Mouse (Mus musculus) left cerebral cortex, adult 11 months (tissue): Measurements from ENCODE around the gene Ndufaf3.

ENCODE experiments used
- DNase-seq: peaks from one replicate; pipeline ENCODE4 v3.0.0; 2022; ENCODE audit warnings: low spot score

The Ndufaf3 gene

DNA sequence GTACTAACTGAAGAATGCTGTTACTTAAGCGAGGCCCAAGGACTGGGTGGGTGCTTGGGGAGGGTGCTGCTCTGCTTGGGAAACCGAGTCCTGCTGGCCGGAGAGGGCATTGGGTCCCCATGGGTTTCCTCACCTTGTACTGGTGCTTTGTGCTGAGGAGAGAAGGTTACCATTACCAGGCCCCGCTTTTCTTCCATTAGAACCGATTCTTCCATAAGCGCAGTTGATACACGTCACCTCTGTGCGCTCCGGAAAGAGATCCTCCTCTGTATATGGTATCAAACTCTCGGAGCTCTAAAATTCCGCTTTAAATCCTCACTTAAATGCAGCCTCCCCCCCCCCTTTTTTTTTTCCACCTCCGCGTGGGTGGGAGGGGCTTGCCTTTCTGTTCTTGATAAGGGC lies 49.3 kb downstream of the Ndufaf3 start:
- DNase-seq, result peak; percentile 28

DNA sequence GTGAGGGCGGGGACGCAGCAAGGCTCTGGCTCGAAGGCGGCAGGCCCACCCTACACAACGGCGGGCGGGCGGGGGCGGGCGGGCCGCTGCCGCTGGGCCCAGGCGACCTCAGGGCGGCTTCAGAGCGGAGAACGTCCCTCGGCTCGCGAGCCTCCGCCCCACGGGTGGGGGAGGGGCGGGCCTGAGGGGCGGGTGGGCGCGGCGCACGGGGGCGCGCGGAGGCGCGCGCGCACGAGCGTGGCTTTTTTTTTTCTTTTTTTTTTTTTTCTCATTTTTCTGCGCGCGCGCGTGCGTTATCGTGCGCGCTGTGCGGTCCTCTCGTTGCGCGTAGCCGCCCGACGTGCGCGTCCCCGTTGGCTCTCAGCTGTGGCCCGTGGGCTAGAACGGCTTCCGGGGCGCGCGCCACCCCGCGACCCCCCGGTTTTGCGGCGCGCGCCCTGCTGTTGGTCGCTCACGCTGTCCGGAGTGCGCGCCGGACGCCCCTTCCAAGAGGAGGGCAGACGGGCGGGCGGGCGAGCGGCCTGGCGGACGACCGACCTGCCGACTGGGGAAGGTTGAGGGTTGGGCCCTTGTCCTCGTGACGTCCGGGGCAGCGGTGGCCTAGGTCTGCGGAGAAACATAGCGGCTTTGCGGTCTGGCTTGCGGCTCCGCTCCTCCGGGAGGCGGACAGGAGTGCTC lies 49.8 kb downstream of the Ndufaf3 start:
- peak; percentile 69 for DNase-seq

DNA sequence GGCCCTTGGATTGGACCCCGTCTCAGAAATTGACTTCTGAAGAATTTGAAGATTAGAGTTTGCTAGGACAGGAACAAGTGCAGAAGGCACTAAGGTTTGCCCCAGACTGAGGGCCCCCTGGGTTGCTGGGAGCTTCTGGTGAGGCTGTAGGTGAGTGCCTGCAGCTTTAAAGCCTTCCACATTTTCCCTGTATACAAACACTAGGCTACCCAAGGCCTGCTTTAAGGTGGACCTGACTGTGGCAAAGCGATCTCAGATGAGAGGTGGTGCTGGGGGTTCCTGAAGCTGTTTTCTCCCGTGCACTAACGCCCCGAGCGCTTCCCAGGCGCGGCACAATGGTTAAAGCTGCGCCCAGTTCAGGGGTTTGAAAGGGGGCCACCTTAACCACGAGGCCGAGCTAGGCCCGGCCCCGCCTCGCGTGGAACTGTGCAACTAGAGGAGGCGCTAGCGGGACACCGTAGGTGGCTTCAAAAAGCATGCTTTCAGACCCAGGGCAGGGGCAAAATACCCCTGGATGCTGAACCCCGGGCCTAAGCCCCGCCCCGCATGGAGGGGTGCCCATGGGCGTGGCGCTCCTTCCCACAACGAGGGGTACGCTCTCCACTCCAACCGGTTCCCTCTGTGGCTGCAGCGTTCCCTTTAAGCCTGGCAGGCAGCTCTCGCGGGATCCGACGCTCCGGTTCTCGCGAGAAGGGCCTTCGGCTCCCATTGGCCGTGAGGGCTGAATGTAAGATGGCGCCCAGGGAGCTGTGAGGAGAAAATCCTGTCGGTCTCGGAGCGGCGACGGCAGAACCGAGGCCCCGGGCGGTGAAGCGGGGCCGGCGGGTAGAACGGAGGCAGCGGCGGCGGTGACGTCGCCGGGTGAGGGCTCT lies 50.6 kb downstream of the Ndufaf3 start, which contains the start of gene Qrich1:
Qrich1 (plus strand) TSS at position 427 of the 872 bp plus-strand sequence.
- peak; percentile 93 for DNase-seq
